ENCODE assay signal across 7 mouse cellular contexts in the genomic region with DNA sequence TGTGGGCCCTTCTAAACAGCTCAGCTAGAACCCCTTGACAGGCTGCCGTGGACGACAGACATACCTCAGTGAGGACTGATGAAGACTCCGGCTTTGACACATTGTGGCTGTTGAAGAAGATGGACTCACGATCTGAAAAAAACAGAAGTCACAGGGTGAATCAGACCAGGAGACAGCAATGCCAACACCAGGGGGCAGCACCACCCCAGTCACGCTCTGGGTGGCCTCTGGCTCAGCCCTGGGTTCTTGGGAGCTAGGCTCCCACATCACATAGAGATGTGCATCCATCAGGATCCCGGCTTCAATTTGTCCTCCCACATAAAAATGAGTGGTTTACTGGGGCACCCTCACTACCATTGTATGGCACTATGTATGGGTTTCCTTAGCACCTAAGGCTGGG. TPM values are rescaled to one million over a fixed set of nuclear protein-coding genes. Genes with fewer than 3 reads are reported as not detected.
DNase-seq lines count a peak whose midpoint lies in the region; ATAC-seq and TF ChIP-seq lines count a peak whose summit lies in the region.

No protein-coding gene starts in this region.

- whole genome bisulfite sequencing in intestine, postnatal 0 days = 60% methylated on average over 6 of the region's 6 CpGs
- 62% methylated on average over 6 of the region's 6 CpGs for WGBS in limb, embryonic 10.5 days
- 62% methylated on average over 6 of the region's 6 CpGs for WGBS in midbrain, embryonic 16.5 days

- H3K9me3 ChIP-seq in intestine, postnatal 0 days (ENCODE audit: control insufficient read depth) = no peaks in the 10 kb centered on the region
- no peaks in the 10 kb centered on the region for H3K9me3 ChIP-seq in limb, embryonic 10.5 days (replicated peaks)
- H3K9me3 ChIP-seq in midbrain, embryonic 16.5 days (replicated peaks; ENCODE audit: control insufficient read depth, low read length, poor library complexity, severe bottlenecking) = no peaks in the 10 kb centered on the region

- no peak for ATAC-seq in intestine, postnatal 0 days
- 0 out of 2 replicates have a peak, but pooled peaks have one; percentile 57 for ATAC-seq in midbrain, embryonic 16.5 days

- peak; percentile 79 for DNase-seq in NIH3T3 (ENCODE audit: low read depth)
- DNase-seq in cerebellum, adult 9-11 months = peak; percentile 81
- peak; percentile 72 for DNase-seq in gastrocnemius, adult 18-20 months (ENCODE audit: low spot score)
- DNase-seq in limb, embryonic 10.5 days (ENCODE audit: low spot score) = peak; percentile 81
- DNase-seq in spleen, adult 18-20 months = peak; percentile 50 to 80

- H3K4me1 ChIP-seq in intestine, postnatal 0 days (replicated peaks; ENCODE audit: control insufficient read depth, insufficient read depth, low read length) = 0 out of 2 replicates have a peak, but pooled peaks cover 4% of the 10 kb centered on the region
- H3K4me1 ChIP-seq in limb, embryonic 10.5 days = no peaks in the 10 kb centered on the region
- no peaks in the 10 kb centered on the region for H3K4me1 ChIP-seq in midbrain, embryonic 16.5 days (ENCODE audit: control insufficient read depth, insufficient read depth, low read length)

- no peak overlapping the region for H3K4me2 ChIP-seq in intestine, postnatal 0 days (replicated peaks; ENCODE audit: low read depth)
- H3K4me2 ChIP-seq in midbrain, embryonic 16.5 days (ENCODE audit: low read length) = no peak overlapping the region

- H3K36me3 ChIP-seq in intestine, postnatal 0 days (ENCODE audit: control insufficient read depth, insufficient read depth) = peaks cover 80% of the 10 kb centered on the region
- peaks cover 13% of the 10 kb centered on the region for H3K36me3 ChIP-seq in limb, embryonic 10.5 days
- H3K36me3 ChIP-seq in midbrain, embryonic 16.5 days (ENCODE audit: control insufficient read depth, insufficient read depth, low read length) = no peaks in the 10 kb centered on the region

- H3K27me3 ChIP-seq in intestine, postnatal 0 days (replicated peaks; ENCODE audit: control insufficient read depth, insufficient read depth, low read length) = no peaks in the 10 kb centered on the region
- H3K27me3 ChIP-seq in limb, embryonic 10.5 days (ENCODE audit: low read depth, poor library complexity, severe bottlenecking) = no peaks in the 10 kb centered on the region
- H3K27me3 ChIP-seq in midbrain, embryonic 16.5 days (ENCODE audit: control insufficient read depth, insufficient read depth, low read depth, low read length) = no peaks in the 10 kb centered on the region

- H3K9ac ChIP-seq in intestine, postnatal 0 days (ENCODE audit: low read depth, low read length) = no peak overlapping the region
- no peak overlapping the region for H3K9ac ChIP-seq in midbrain, embryonic 16.5 days (ENCODE audit: low read depth, low read length)

- H3K27ac ChIP-seq in intestine, postnatal 0 days (ENCODE audit: low read depth, low read length) = no peak overlapping the region
- no peak overlapping the region for H3K27ac ChIP-seq in limb, embryonic 10.5 days
- no peak overlapping the region for H3K27ac ChIP-seq in midbrain, embryonic 16.5 days (ENCODE audit: low read length)

- peak; percentile 89 for TF ChIP-seq CTCF in intestine, postnatal 0 days (IDR thresholded peaks at IDR 0.05; ENCODE audit: low read depth)

- H3K4me3 ChIP-seq in intestine, postnatal 0 days (ENCODE audit: low read depth, low read length) = no peak overlapping the region
- no peak overlapping the region for H3K4me3 ChIP-seq in limb, embryonic 10.5 days
- H3K4me3 ChIP-seq in midbrain, embryonic 16.5 days (ENCODE audit: low read depth, low read length) = no peak overlapping the region

RNA-seq across cellular contexts. Expression of gene Chga, which starts 24.3 kb away (rescaled TPM):
- total RNA-seq in gastrocnemius, adult 18-20 months (2021) = not detected
- 41.5 and 43.2 TPM in 2 replicates for polyA plus RNA-seq in intestine, postnatal 0 days (2015; fragmentation: Nextera tagmentation; extraction: Ambion mirVana)
- 0.15 and 0.23 TPM in 2 replicates for polyA plus RNA-seq in limb, embryonic 10.5 days (2016; fragmentation: Nextera tagmentation; extraction: Ambion mirVana)
- 165 and 194 TPM in 2 replicates for polyA plus RNA-seq in midbrain, embryonic 16.5 days (2015; fragmentation: Nextera tagmentation; extraction: Ambion mirVana)

Comparison
In these comparisons a context has a peak if more than half of its experiments do, and no peak if none do; other contexts are left out.
1. RNA of gene Chga, which starts 24.3 kb away (polyA plus RNA-seq): 165 to 194 TPM in midbrain, embryonic 16.5 days and 41.5 to 43.2 TPM in intestine, postnatal 0 days; 0.15 to 0.23 TPM in limb, embryonic 10.5 days; every median in the first group is over 10 times any median in the second.
2. Peak in every context shown above with its lines, with median percentiles within 50 percentile points of each other: DNase-seq.